8 mouse cellular contexts compared by ENCODE assay signal in the genomic region with DNA sequence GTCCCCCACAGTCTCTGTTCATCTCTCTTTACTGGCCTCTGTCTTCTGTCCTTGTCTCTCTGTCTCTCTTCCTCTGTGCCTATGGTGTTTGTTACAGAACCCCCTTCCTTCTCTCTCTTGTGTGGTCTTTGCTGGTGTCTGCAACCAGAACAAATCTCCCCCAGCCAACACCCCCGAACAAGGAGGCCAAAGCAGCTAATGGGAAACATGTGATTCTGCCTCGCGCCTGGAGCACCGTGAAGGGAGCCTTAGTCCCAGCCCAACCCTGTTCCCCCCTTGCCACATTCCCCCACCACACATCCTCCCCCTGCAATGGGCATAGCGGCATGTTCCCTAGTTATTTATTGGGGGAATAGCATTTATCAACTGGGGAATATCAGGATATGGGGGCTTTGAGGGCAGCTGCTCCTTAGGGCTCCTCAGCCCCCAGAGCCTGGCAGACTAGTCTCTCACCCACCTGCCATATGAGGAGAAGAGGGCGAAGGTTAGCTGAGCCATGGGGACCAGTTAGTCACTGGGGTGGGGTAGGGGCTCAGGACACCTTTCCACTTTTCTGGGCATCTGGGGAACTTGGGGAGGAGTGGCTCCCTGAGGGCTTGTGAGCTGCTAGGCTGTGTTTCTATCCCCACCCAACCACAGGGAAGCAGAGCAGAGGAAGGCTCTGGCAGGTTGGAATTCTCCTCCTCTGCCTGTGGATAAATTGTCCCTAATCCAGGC. TPM values are rescaled to one million over a fixed set of nuclear protein-coding genes. Genes with fewer than 3 reads are reported as not detected.
DNase-seq lines count a peak whose midpoint lies in the region; ATAC-seq lines count a peak whose summit lies in the region.

No protein-coding gene starts in this region.

- H3K9me3 ChIP-seq in heart, embryonic 15.5 days (replicated peaks) = no peaks in the 10 kb centered on the region
- H3K9me3 ChIP-seq in embryonic facial prominence, embryonic 10.5 days = no peaks in the 10 kb centered on the region
- H3K9me3 ChIP-seq in hindbrain, embryonic 10.5 days = no peaks in the 10 kb centered on the region
- no peaks in the 10 kb centered on the region for H3K9me3 ChIP-seq in midbrain, embryonic 13.5 days

- 0 out of 2 replicates have a peak overlapping the region, but pooled peaks have one; percentile 32 for H3K9ac ChIP-seq in heart, embryonic 15.5 days
- peak overlapping the region; percentile 30 for H3K9ac ChIP-seq in midbrain, embryonic 13.5 days (replicated peaks)

- ATAC-seq in heart, embryonic 15.5 days (replicated peaks; ENCODE audit: insufficient number of reproducible peaks, insufficient read depth, low FRiP score, low read depth) = no peak
- ATAC-seq in midbrain, embryonic 13.5 days = no peak

- H3K27me3 ChIP-seq in heart, embryonic 15.5 days = no peaks in the 10 kb centered on the region
- H3K27me3 ChIP-seq in embryonic facial prominence, embryonic 10.5 days (replicated peaks; ENCODE audit: low read depth, poor library complexity, severe bottlenecking) = no peaks in the 10 kb centered on the region
- no peaks in the 10 kb centered on the region for H3K27me3 ChIP-seq in hindbrain, embryonic 10.5 days (ENCODE audit: insufficient read depth, poor library complexity, severe bottlenecking)
- no peaks in the 10 kb centered on the region for H3K27me3 ChIP-seq in midbrain, embryonic 13.5 days

- intact Hi-C loops in heart, postnatal 25 days (cut with DNase I) = no loop called here

- H3K4me3 ChIP-seq in heart, embryonic 15.5 days = no peak overlapping the region
- H3K4me3 ChIP-seq in embryonic facial prominence, embryonic 10.5 days = peak overlapping the region; percentile 37
- peak overlapping the region; percentile 16; the same call in 1 of the 2 replicates for H3K4me3 ChIP-seq in hindbrain, embryonic 10.5 days
- no peak overlapping the region for H3K4me3 ChIP-seq in midbrain, embryonic 13.5 days (replicated peaks)

- peaks cover 3% of the 10 kb centered on the region; the same call in 1 of the 2 replicates for H3K36me3 ChIP-seq in heart, embryonic 15.5 days
- H3K36me3 ChIP-seq in embryonic facial prominence, embryonic 10.5 days (replicated peaks) = peaks cover 32% of the 10 kb centered on the region
- H3K36me3 ChIP-seq in hindbrain, embryonic 10.5 days = peaks cover 11% of the 10 kb centered on the region
- peaks cover 14% of the 10 kb centered on the region for H3K36me3 ChIP-seq in midbrain, embryonic 13.5 days

- peak overlapping the region; percentile 98 for H3K27ac ChIP-seq in heart, embryonic 15.5 days
- H3K27ac ChIP-seq in embryonic facial prominence, embryonic 10.5 days (replicated peaks) = peak overlapping the region; percentile 82
- H3K27ac ChIP-seq in hindbrain, embryonic 10.5 days = peak overlapping the region; percentile 60
- H3K27ac ChIP-seq in midbrain, embryonic 13.5 days = peak overlapping the region; percentile 73

- no peak overlapping the region for H3K4me2 ChIP-seq in heart, embryonic 15.5 days
- peak overlapping the region; percentile 22; the same call in 1 of the 2 replicates for H3K4me2 ChIP-seq in midbrain, embryonic 13.5 days (replicated peaks)

- WGBS in heart, embryonic 15.5 days = 48% methylated on average over 6 of the region's 6 CpGs
- 37% methylated on average over 6 of the region's 6 CpGs for WGBS in embryonic facial prominence, embryonic 10.5 days
- WGBS in hindbrain, embryonic 10.5 days = 56% methylated on average over 6 of the region's 6 CpGs
- WGBS in midbrain, embryonic 13.5 days = 35% methylated on average over 6 of the region's 6 CpGs

- H3K4me1 ChIP-seq in heart, embryonic 15.5 days (replicated peaks) = peaks cover 97% of the 10 kb centered on the region
- peaks cover 100% of the 10 kb centered on the region for H3K4me1 ChIP-seq in embryonic facial prominence, embryonic 10.5 days
- H3K4me1 ChIP-seq in hindbrain, embryonic 10.5 days (replicated peaks) = peaks cover 89% of the 10 kb centered on the region
- peaks cover 81% of the 10 kb centered on the region for H3K4me1 ChIP-seq in midbrain, embryonic 13.5 days (replicated peaks)

- no peak for DNase-seq in heart, postnatal 25 days (ENCODE audit: low spot score)
- DNase-seq in embryonic facial prominence, embryonic 10.5 days (ENCODE audit: low spot score) = peak; percentile 72
- no peak for DNase-seq in hindbrain, embryonic 10.5 days (ENCODE audit: low spot score)
- DNase-seq in ovary, postnatal 14 days (ENCODE audit: low spot score) = no peak
- no peak for DNase-seq in testis, postnatal 10 days (ENCODE audit: low spot score)
- DNase-seq in retina, embryonic 14.5 days (ENCODE audit: low spot score) = no peak

RNA-seq across cellular contexts. Expression of a gene that starts 41.1 kb away (rescaled TPM):
- polyA plus RNA-seq in heart, embryonic 15.5 days (2015; fragmentation: Nextera tagmentation; extraction: Ambion mirVana) = 6.3 and 8.5 TPM in 2 replicates
- 10 to 100 TPM; 43.2 to 50.4 TPM for total RNA-seq in heart, postnatal 25 days (2021)
- polyA plus RNA-seq in embryonic facial prominence, embryonic 10.5 days (2016; fragmentation: Nextera tagmentation; extraction: Ambion mirVana) = 11.5 and 11.6 TPM in 2 replicates
- polyA plus RNA-seq in hindbrain, embryonic 10.5 days (2016; fragmentation: Nextera tagmentation; extraction: Ambion mirVana) = 9.0 and 9.7 TPM in 2 replicates
- polyA plus RNA-seq in midbrain, embryonic 13.5 days (2015; fragmentation: Nextera tagmentation; extraction: Ambion mirVana) = 10.4 and 12.6 TPM in 2 replicates

Comparison
In these comparisons a context has a peak if more than half of its experiments do, and no peak if none do; other contexts are left out.
1. H3K4me3 ChIP-seq: peak in embryonic facial prominence, embryonic 10.5 days (single experiment) and hindbrain, embryonic 10.5 days (single experiment); none in heart, embryonic 15.5 days (single experiment) and midbrain, embryonic 13.5 days (single experiment).
2. Peak in every context shown above with its lines, with median percentiles within 50 percentile points of each other: H3K27ac ChIP-seq.